ENCODE assay signal across 8 mouse cellular contexts in the genomic region with DNA sequence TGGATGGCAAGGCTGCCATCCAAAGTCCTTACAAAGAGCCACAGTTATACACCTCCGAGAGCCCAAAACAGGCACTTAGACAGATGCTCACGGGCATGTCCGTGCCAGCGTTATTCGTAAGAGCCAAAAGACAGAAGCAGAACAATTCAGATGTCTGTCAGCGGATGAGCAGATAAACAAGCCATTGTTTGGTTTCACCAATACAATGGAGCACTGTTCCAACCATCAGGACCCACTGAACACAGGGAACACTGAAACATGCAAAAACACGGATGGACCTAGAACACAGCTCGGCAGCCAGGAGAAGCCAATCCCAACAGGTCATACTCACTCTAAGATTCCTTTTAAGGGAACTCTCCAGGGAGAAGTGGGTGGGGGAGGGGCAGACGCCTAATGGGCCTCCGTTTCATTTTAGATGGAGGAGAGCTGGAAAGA. TPM values are rescaled to one million over a fixed set of nuclear protein-coding genes. Genes with fewer than 3 reads are reported as not detected.
DNase-seq lines count a peak whose midpoint lies in the region; ATAC-seq and TF ChIP-seq lines count a peak whose summit lies in the region.

No protein-coding gene starts in this region.

- H3K27ac ChIP-seq in liver, adult 2 months (replicated peaks; ENCODE audit: insufficient read depth, low read depth, low read length) = peak overlapping the region; percentile 31
- H3K27ac ChIP-seq in liver, postnatal 0 days (ENCODE audit: low read depth) = no peak overlapping the region
- H3K27ac ChIP-seq in hindbrain, postnatal 0 days = peak overlapping the region; percentile 37; the same call in 1 of the 2 replicates
- H3K27ac ChIP-seq in midbrain, embryonic 14.5 days (replicated peaks; ENCODE audit: low read depth, low read length) = peak overlapping the region; percentile 65

- TF ChIP-seq EP300 in liver, postnatal 0 days (IDR thresholded peaks at IDR 0.05; ENCODE audit: low read depth) = no peak

- peaks cover 35% of the 10 kb centered on the region for H3K4me1 ChIP-seq in liver, adult 2 months (ENCODE audit: control insufficient read depth, insufficient read depth, low read length)
- H3K4me1 ChIP-seq in liver, postnatal 0 days (ENCODE audit: insufficient read depth) = peaks cover 13% of the 10 kb centered on the region
- H3K4me1 ChIP-seq in hindbrain, postnatal 0 days (ENCODE audit: insufficient read depth, low read length) = peaks cover 6% of the 10 kb centered on the region; the same call in 1 of the 2 replicates
- peaks cover 21% of the 10 kb centered on the region for H3K4me1 ChIP-seq in midbrain, embryonic 14.5 days (ENCODE audit: control insufficient read depth, insufficient read depth, low read length)

- ATAC-seq in liver, postnatal 0 days = no peak
- ATAC-seq in hindbrain, postnatal 0 days = peak; percentile 45; the same call in 1 of the 2 replicates
- no peak for ATAC-seq in midbrain, embryonic 14.5 days (ENCODE audit: low FRiP score, low TSS enrichment)

- no peak overlapping the region for H3K9ac ChIP-seq in liver, adult 2 months (ENCODE audit: low read depth, low read length)
- H3K9ac ChIP-seq in liver, postnatal 0 days (replicated peaks) = no peak overlapping the region
- no peak overlapping the region for H3K9ac ChIP-seq in hindbrain, postnatal 0 days (replicated peaks; ENCODE audit: low read length)
- no peak overlapping the region for H3K9ac ChIP-seq in midbrain, embryonic 14.5 days (replicated peaks; ENCODE audit: low read length)

- no peak for TF ChIP-seq CTCF in liver, adult 2 months (IDR thresholded peaks at IDR 0.05; ENCODE audit: low read depth, low read length)
- TF ChIP-seq CTCF in liver, postnatal 0 days (IDR thresholded peaks at IDR 0.05; ENCODE audit: low read depth) = no peak
- TF ChIP-seq CTCF in hindbrain, postnatal 0 days (IDR thresholded peaks at IDR 0.05; ENCODE audit: low read depth) = no peak

- H3K9me3 ChIP-seq in liver, postnatal 0 days (ENCODE audit: low read length) = no peaks in the 10 kb centered on the region
- H3K9me3 ChIP-seq in hindbrain, postnatal 0 days (ENCODE audit: low read length) = no peaks in the 10 kb centered on the region
- H3K9me3 ChIP-seq in midbrain, embryonic 14.5 days (ENCODE audit: control insufficient read depth, low read length) = no peaks in the 10 kb centered on the region

- no peaks in the 10 kb centered on the region; the same call in 1 of the 2 replicates for H3K36me3 ChIP-seq in liver, adult 2 months (ENCODE audit: control insufficient read depth, insufficient read depth, low read length)
- peaks cover 7% of the 10 kb centered on the region; the same call in 1 of the 2 replicates for H3K36me3 ChIP-seq in liver, postnatal 0 days (replicated peaks; ENCODE audit: insufficient read depth, low read length)
- H3K36me3 ChIP-seq in hindbrain, postnatal 0 days (ENCODE audit: insufficient read depth, low read length) = no peaks in the 10 kb centered on the region
- no peaks in the 10 kb centered on the region for H3K36me3 ChIP-seq in midbrain, embryonic 14.5 days (ENCODE audit: control insufficient read depth, insufficient read depth, low read length)

- WGBS in liver, adult 2 months = 80% methylated on average over 10 of the region's 10 CpGs
- 75% methylated on average over 10 of the region's 10 CpGs for WGBS in liver, postnatal 0 days (ENCODE audit: insufficient replicate concordance)
- 17% methylated on average over 10 of the region's 10 CpGs for WGBS in hindbrain, postnatal 0 days
- WGBS in midbrain, embryonic 14.5 days = 26% methylated on average over 10 of the region's 10 CpGs

- H3K4me2 ChIP-seq in liver, postnatal 0 days (ENCODE audit: low read depth, low read length) = no peak overlapping the region
- H3K4me2 ChIP-seq in hindbrain, postnatal 0 days (ENCODE audit: low read depth, low read length) = peak overlapping the region; percentile 29
- H3K4me2 ChIP-seq in midbrain, embryonic 14.5 days (ENCODE audit: low read length) = peak overlapping the region; percentile 2; the same call in 1 of the 2 replicates

- H3K4me3 ChIP-seq in liver, adult 2 months (ENCODE audit: insufficient read depth, low read depth, low read length) = no peak overlapping the region
- H3K4me3 ChIP-seq in liver, postnatal 0 days (ENCODE audit: low read depth, low read length) = no peak overlapping the region
- no peak overlapping the region for H3K4me3 ChIP-seq in hindbrain, postnatal 0 days (ENCODE audit: low read length)
- no peak overlapping the region for H3K4me3 ChIP-seq in midbrain, embryonic 14.5 days (replicated peaks; ENCODE audit: low read depth, low read length)

- no peak for DNase-seq in liver, adult 2 months (ENCODE audit: extremely low read depth, low read depth, low spot score)
- DNase-seq in liver, postnatal 0 days = no peak
- peak; percentile 73 for DNase-seq in fat pad, adult 2 months (ENCODE audit: extremely low read depth, low read depth, low spot score)
- DNase-seq in hindbrain, postnatal 0 days (ENCODE audit: low spot score) = peak; percentile 59
- peak; percentile 64 for DNase-seq in midbrain, embryonic 14.5 days
- DNase-seq in thymus, postnatal 4 days = no peak
- DNase-seq in ovary, postnatal 36 days (ENCODE audit: low spot score) = no peak
- DNase-seq in kidney, adult 11 months = no peak

- H3K79me2 ChIP-seq in liver, adult 2 months (ENCODE audit: control insufficient read depth, insufficient read depth, low read length) = peaks cover 19% of the 10 kb centered on the region; the same call in 1 of the 2 replicates

- H3K27me3 ChIP-seq in liver, adult 2 months (ENCODE audit: control insufficient read depth, insufficient read depth, low read length) = no peaks in the 10 kb centered on the region
- no peaks in the 10 kb centered on the region for H3K27me3 ChIP-seq in liver, postnatal 0 days (ENCODE audit: insufficient read depth, low read length)
- H3K27me3 ChIP-seq in hindbrain, postnatal 0 days (ENCODE audit: insufficient read depth, low read length) = no peaks in the 10 kb centered on the region
- H3K27me3 ChIP-seq in midbrain, embryonic 14.5 days (ENCODE audit: control insufficient read depth, insufficient read depth, low read length) = no peaks in the 10 kb centered on the region

- no peak for TF ChIP-seq POLR2A in liver, adult 2 months (IDR thresholded peaks at IDR 0.05; ENCODE audit: extremely low read depth, insufficient read depth, low read length)

RNA-seq across cellular contexts. Expression of a gene that starts 34.5 kb away (rescaled TPM):
- total RNA-seq in liver, adult 2 months (2014; rRNA removed) = 44.8 and 48.3 TPM in 2 replicates
- polyA plus RNA-seq in liver, adult 2 months (2012; rRNA removed) = 5.7 and 5.8 TPM in 2 replicates
- 15.0 and 15.7 TPM in 2 replicates for polyA plus RNA-seq in liver, postnatal 0 days (2015; fragmentation: Nextera tagmentation; extraction: Ambion mirVana)
- 53.7 and 54.1 TPM in 2 replicates for total RNA-seq in hindbrain, postnatal 0 days (2014; rRNA removed)
- polyA plus RNA-seq in hindbrain, postnatal 0 days (2015; fragmentation: Nextera tagmentation; extraction: Ambion mirVana) = 45.4 and 45.6 TPM in 2 replicates
- 54.4 and 56.4 TPM in 2 replicates for polyA plus RNA-seq in midbrain, embryonic 14.5 days (2014; fragmentation: Nextera tagmentation; extraction: Ambion mirVana)

RNA-seq across cellular contexts. Expression of a gene that starts 35.4 kb away (rescaled TPM):
- total RNA-seq in liver, adult 2 months (2014; rRNA removed) = 36.1 and 38.8 TPM in 2 replicates
- 21.6 and 24.8 TPM in 2 replicates for polyA plus RNA-seq in liver, adult 2 months (2012; rRNA removed)
- 18.5 and 19.6 TPM in 2 replicates for polyA plus RNA-seq in liver, postnatal 0 days (2015; fragmentation: Nextera tagmentation; extraction: Ambion mirVana)
- total RNA-seq in hindbrain, postnatal 0 days (2014; rRNA removed) = 33.9 and 35.5 TPM in 2 replicates
- polyA plus RNA-seq in hindbrain, postnatal 0 days (2015; fragmentation: Nextera tagmentation; extraction: Ambion mirVana) = 36.2 and 37.5 TPM in 2 replicates
- 30.5 and 35.5 TPM in 2 replicates for polyA plus RNA-seq in midbrain, embryonic 14.5 days (2014; fragmentation: Nextera tagmentation; extraction: Ambion mirVana)

Comparison
In these comparisons a context has a peak if more than half of its experiments do, and no peak if none do; other contexts are left out.
1. DNase-seq: peak in fat pad, adult 2 months (single experiment), hindbrain, postnatal 0 days (single experiment) and midbrain, embryonic 14.5 days (single experiment); none in liver, adult 2 months (single experiment), liver, postnatal 0 days (single experiment), thymus, postnatal 4 days (single experiment), ovary, postnatal 36 days (single experiment) and kidney, adult 11 months (single experiment).